Mouse (Mus musculus) hindbrain, embryonic 14.5 days (tissue): ENCODE results near the gene Tor3a. TPM values are rescaled to one million over a fixed set of nuclear protein-coding genes. Genes with fewer than 3 reads are reported as not detected.

Experiments
- ATAC-seq: fragments of 200-750 bp; cut with Nextera tagmentation; 2 replicates; pipeline ENCODE4 v1.8.0; 2017; ENCODE audit warnings: moderate number of reproducible peaks, mild to moderate bottlenecking, moderate TSS enrichment, moderate library complexity; ENCODE audit not compliant: low FRiP score
- DNase-seq: peaks from one replicate; pipeline ENCODE4 v3.0.0-alpha.2; 2015; ENCODE audit warnings: low spot score
- H3K27ac ChIP-seq: fragments of 300-500 bp; sonication (generic); 2 replicates; pipeline ENCODE4 v1.5.1; 2014; ENCODE audit warnings: mild to moderate bottlenecking, moderate library complexity
- H3K27me3 ChIP-seq: fragments of 300-500 bp; sonication (generic); 2 replicates; pipeline ENCODE4 v1.6.1; 2014; ENCODE audit warnings: mild to moderate bottlenecking, low read length, mixed read lengths; ENCODE audit not compliant: control insufficient read depth, insufficient read depth
- H3K36me3 ChIP-seq: fragments of 300-500 bp; sonication (generic); replicated peaks from 2 replicates; pipeline ENCODE4 v1.6.1; 2014; ENCODE audit not compliant: control insufficient read depth, insufficient read depth
- H3K4me1 ChIP-seq: fragments of 300-500 bp; sonication (generic); replicated peaks from 2 replicates; pipeline ENCODE4 v1.6.1; 2014; ENCODE audit warnings: antibody characterized with exemption, low read length, mixed read lengths; ENCODE audit not compliant: control insufficient read depth, insufficient read depth
- H3K4me2 ChIP-seq: fragments of 300-500 bp; sonication (generic); replicated peaks from 2 replicates; pipeline ENCODE4 v1.6.1; 2014; ENCODE audit warnings: mild to moderate bottlenecking, moderate library complexity
- H3K4me3 ChIP-seq: fragments of 300-500 bp; sonication (generic); replicated peaks from 2 replicates; pipeline ENCODE4 v1.5.1; 2014; ENCODE audit warnings: mild to moderate bottlenecking, low read length
- H3K9ac ChIP-seq: fragments of 300-500 bp; sonication (generic); 2 replicates; pipeline ENCODE4 v1.6.1; 2014
- H3K9me3 ChIP-seq: fragments of 300-500 bp; sonication (generic); 2 replicates; pipeline ENCODE4 v1.6.1; 2016; ENCODE audit warnings: low read length; ENCODE audit not compliant: control insufficient read depth
- WGBS: fragments of 180-500 bp; shearing (Covaris S2); extraction: QIAGEN DNeasy Blood & Tissue Kit; methylation state at CpG from one replicate; pipeline ENCODE4 v1.1.7; 2014; 5-methylcytosine and 5-hydroxymethylcytosine counted together
- polyA plus RNA-seq: library from polyadenylated mRNA; unstranded; fragments of >200 nt; fragmentation: Nextera tagmentation; extraction: Ambion mirVana; gene quantifications from 2 replicates; pipeline ENCODE4 v1.2.1, GENCODE M21; 2014

The Tor3a gene
- polyA plus RNA-seq, 1 experiment from 2014 or later, result 4.5 TPM

DNA sequence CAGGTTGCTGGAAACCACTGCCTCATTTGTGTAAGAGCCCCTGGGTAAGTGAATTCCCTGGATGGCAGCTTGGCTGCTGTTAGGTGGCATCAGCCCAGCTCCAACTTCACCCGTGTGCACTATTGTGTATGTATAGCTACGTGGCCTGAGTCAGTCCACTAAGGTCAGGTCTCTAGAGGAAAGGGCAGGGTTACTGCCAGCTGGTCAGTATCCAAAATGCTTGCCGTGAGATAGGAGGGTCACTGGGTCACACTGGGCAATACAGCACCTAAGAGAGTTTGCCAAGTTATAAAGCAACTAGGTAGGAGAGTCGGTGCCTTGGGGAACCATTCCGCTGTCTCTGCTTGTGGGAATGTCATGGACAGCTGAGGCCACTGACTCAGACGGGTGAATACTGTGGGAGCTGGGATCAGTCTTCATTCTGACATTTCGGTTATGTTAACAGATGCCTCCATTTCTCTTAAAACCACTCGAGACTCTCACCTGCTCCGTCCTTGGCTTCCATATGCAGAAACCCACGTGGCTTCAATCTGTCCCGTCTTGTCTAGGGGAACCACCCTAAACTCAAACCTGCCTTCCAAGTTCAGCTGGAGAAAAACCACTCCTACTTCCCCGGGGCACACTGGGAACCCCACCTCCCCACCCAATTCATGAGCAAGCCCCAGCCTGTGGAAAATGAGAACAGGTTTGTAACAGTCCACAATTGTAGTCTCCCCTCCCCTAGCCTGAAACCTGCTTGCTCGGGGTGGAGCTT, 14.1 kb downstream of the Tor3a start:
- Histone ChIP-seq H3K27ac (no peak overlapping the region), H3K9me3 (no peaks in the 10 kb centered on the region), H3K4me2 (no peak overlapping the region), H3K4me3 (no peak overlapping the region), H3K9ac (no peak overlapping the region), H3K4me1 (no peaks in the 10 kb centered on the region), H3K27me3 (no peaks in the 10 kb centered on the region), H3K36me3 (peaks cover 13% of the 10 kb centered on the region; the same call in 1 of the 2 replicates)
- 87% methylated on average over 13 of the region's 13 CpGs for WGBS
- DNase-seq, result no peak
- no peak for ATAC-seq

DNA sequence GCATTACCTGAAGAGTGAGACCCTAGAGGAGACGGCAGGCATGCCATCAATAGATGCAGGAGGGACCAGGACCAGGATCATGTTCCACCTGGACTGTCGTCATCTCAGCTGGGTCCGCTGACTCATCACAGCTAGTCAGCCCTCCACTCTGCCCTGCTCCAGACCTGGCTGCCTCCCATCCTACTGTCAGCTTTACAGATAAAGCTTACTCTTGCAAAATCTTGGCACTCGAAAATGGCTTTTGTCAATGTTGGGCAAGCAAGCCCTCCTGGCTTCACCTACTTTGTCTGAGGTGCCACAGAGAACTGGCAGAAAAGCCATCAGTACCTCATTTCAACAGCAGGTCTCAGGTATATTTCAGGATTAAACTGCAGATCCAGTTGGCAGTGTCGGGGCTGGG, 15.5 kb downstream of the Tor3a start:
- Histone ChIP-seq H3K36me3 (peaks cover 13% of the 10 kb centered on the region; the same call in 1 of the 2 replicates), H3K4me3 (no peak overlapping the region), H3K27ac (no peak overlapping the region), H3K9me3 (no peaks in the 10 kb centered on the region), H3K9ac (no peak overlapping the region), H3K4me1 (no peaks in the 10 kb centered on the region), H3K4me2 (no peak overlapping the region), H3K27me3 (no peaks in the 10 kb centered on the region)
- WGBS, result 95% methylated on average over 5 of the region's 5 CpGs
- DNase-seq, result no peak
- no peak for ATAC-seq

DNA sequence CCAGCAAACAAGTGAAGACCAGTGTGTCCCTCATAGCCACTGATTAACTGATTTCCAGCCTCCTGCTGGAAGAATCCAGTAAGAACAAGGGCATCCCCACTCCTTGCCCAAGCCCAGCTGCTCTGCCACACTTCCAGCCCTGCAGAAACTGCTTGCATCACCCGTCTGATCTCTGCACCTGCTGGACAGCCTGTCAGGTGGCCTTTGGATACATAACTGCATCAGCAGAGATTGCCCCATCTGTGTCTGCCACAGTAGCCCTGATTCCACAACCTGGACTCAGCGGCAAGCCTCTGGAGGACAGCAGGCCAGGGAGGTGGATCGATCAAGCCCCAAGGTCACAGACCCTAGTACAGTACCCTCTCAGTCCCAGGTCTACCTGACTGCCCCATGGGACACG, 16.6 kb downstream of the Tor3a start:
- no peaks in the 10 kb centered on the region for H3K27me3 ChIP-seq
- H3K36me3 ChIP-seq, result peaks cover 13% of the 10 kb centered on the region; the same call in 1 of the 2 replicates
- H3K4me2 ChIP-seq, result no peak overlapping the region
- H3K27ac ChIP-seq, result no peak overlapping the region
- no peaks in the 10 kb centered on the region for H3K9me3 ChIP-seq
- no peak overlapping the region for H3K4me3 ChIP-seq
- no peaks in the 10 kb centered on the region for H3K4me1 ChIP-seq
- no peak for DNase-seq
- 87% methylated on average over 4 of the region's 4 CpGs for WGBS
- no peak overlapping the region for H3K9ac ChIP-seq
- ATAC-seq, result no peak

DNA sequence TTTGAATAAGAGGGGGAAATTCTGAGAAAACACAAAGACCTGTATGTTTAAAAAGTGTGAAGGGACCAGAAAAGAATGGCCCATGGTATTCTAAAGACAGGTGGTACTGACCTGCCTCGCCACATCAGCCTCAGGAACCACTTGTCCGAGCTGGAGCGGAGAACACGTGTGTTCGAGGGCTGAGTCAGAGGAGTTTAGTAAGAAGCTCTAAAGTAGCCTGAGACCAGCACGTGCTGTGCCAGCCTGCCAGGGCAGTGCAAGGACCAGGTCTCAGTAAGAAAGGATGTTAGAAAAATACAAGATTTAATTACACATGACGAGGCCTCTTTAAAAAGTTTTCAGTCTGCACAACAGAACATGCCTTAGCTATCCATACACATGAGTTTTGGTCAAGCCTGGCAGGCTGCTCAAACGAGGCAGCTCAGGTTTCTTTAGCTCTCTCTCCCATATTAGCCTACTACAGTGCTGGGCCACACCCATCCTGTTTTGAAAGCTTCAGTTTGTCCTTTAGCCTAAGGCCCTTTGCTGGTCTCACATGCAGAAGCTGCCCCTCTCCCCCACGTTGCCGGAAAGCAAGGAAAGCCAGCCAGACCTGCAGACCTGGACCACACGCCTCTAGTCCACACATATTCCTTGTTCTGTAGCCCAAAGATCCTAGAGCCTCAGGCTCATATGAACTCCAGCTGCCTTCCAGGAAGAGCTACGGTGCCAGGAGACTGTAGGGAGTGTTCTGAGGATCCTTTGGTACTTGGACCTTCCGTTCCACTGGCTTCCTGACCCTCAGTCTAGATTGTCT, 19.2 kb downstream of the Tor3a start:
- 86% methylated on average over 13 of the region's 13 CpGs for WGBS
- H3K27me3 ChIP-seq, result no peaks in the 10 kb centered on the region
- no peaks in the 10 kb centered on the region for H3K4me1 ChIP-seq
- H3K4me3 ChIP-seq, result no peak overlapping the region
- no peak overlapping the region for H3K9ac ChIP-seq
- no peak overlapping the region for H3K4me2 ChIP-seq
- no peak overlapping the region for H3K27ac ChIP-seq
- DNase-seq (no peak), ATAC-seq (no peak)
- H3K36me3 ChIP-seq, result peaks cover 9% of the 10 kb centered on the region; the same call in 1 of the 2 replicates
- no peaks in the 10 kb centered on the region for H3K9me3 ChIP-seq

DNA sequence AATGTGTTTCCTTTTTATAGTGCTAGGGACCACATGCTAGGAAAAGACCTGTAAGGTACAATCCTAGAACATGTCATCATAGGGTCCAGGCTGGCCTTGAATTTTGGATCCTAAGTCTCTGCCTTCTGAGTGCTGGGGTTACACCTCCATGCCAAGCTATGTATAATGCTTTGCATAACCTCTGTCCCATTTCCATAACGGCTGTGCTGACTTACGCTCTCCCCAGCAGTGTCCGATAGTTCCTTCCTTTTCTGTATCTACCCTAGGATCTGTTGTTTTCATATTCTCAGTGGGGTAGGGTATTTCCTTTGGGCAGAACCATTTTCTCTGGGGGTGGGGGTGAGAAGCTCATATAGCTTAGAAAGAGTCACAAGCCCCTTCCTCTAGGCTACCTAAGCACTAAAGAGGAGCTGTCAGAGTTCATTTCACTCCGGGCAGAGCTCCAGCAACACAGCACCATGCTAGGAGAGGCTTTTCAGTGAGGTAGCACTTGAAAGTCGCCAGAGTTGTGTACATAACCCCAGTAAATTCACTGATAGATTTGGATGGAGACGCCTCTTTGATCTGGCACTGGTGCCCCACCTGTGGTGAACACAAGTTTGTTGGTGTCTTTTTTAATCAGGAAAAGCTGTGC, 21.9 kb downstream of the Tor3a start:
- Histone ChIP-seq H3K27me3 (no peaks in the 10 kb centered on the region), H3K36me3 (peaks cover 4% of the 10 kb centered on the region; the same call in 1 of the 2 replicates), H3K27ac (no peak overlapping the region), H3K4me2 (no peak overlapping the region), H3K9me3 (no peaks in the 10 kb centered on the region), H3K9ac (no peak overlapping the region), H3K4me1 (no peaks in the 10 kb centered on the region), H3K4me3 (no peak overlapping the region)
- 66% methylated on average over 6 of the region's 6 CpGs for WGBS
- ATAC-seq (no peak), DNase-seq (no peak)

DNA sequence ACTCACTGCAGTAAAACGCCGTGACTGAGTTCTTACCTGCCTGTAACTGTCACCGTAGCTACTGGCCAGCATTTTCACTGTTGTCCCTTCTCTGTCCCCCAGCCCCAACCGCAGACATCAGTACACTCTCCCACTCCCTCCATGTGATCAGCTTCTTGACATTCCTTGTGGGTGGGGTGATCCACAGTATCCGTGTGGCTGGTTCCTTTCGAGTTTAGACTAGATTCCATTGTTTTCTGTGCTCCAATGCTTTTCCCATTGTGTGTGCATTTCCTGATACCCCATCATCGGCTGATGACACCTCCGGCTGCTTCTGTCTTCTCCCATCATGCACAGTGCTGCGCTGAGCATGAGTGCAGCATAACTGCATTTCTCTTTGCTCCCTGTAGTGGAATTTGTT, 23.5 kb downstream of the Tor3a start:
- H3K9me3 ChIP-seq, result no peaks in the 10 kb centered on the region
- H3K27me3 ChIP-seq, result no peaks in the 10 kb centered on the region
- 69% methylated on average over 9 of the region's 9 CpGs for WGBS
- H3K4me2 ChIP-seq, result no peak overlapping the region
- no peaks in the 10 kb centered on the region for H3K4me1 ChIP-seq
- no peak for DNase-seq
- ATAC-seq, result no peak
- no peak overlapping the region for H3K4me3 ChIP-seq
- no peak overlapping the region for H3K27ac ChIP-seq
- H3K9ac ChIP-seq, result no peak overlapping the region
- H3K36me3 ChIP-seq, result no peaks in the 10 kb centered on the region; the same call in 1 of the 2 replicates

DNA sequence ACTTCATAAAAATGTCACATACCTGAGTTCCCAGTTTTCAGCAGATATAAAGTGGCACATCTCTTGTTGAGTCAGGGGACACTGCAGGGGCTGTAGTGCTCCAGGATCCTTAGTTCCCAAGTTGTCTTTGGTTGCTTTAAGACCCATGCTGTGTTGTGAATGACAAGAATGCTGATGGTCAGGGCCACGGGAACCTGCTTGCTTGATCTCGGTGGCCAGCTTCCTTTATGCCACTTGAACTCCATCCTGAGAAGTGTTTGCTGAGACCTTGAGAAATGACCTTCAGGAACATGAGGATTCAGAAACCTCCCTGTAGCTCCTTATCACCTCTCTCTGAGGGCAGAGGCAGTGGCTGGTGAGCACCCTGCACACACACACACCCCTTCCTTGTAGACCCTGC, 25.5 kb downstream of the Tor3a start:
- Histone ChIP-seq H3K36me3 (no peaks in the 10 kb centered on the region; the same call in 1 of the 2 replicates), H3K4me1 (peaks cover 8% of the 10 kb centered on the region; the same call in 1 of the 2 replicates), H3K27ac (no peak overlapping the region), H3K4me3 (no peak overlapping the region), H3K4me2 (no peak overlapping the region), H3K27me3 (no peaks in the 10 kb centered on the region), H3K9ac (no peak overlapping the region), H3K9me3 (no peaks in the 10 kb centered on the region)
- ATAC-seq (no peak), DNase-seq (no peak)
- 46% methylated on average over 2 of the region's 2 CpGs for WGBS

DNA sequence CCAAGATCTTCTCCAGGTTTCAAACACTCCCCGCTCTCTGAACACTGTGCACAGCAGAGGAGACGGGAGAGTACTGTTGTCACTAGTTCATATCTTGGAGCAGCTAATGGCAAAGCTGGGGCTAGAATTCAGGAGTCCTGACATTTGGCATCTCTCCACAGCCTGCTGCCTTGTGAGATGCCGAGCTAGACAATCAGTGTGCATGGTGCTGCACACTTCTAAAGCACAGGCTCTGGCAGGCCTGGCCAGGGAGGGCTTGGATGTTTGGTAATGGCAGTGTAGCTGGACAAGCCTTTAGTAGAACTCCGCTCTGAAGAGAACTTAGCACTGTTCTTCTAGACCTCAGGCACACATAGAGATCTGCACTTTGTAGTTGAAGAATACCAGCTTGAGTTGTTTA, 28.2 kb downstream of the Tor3a start:
- Histone ChIP-seq H3K9me3 (no peaks in the 10 kb centered on the region), H3K4me2 (no peak overlapping the region), H3K36me3 (peaks cover 24% of the 10 kb centered on the region), H3K9ac (no peak overlapping the region), H3K4me1 (peaks cover 12% of the 10 kb centered on the region; the same call in 1 of the 2 replicates), H3K27ac (no peak overlapping the region), H3K4me3 (no peak overlapping the region), H3K27me3 (no peaks in the 10 kb centered on the region)
- WGBS, result 71% methylated on average over 4 of the region's 4 CpGs
- ATAC-seq, result no peak
- DNase-seq, result no peak
